Mouse (Mus musculus) layer of hippocampus, adult 18-20 months (tissue): ENCODE results near the gene Gm3002. TPM values are rescaled to one million over a fixed set of nuclear protein-coding genes. Genes with fewer than 3 reads are reported as not detected.
"Not testable (repeated sequence)": the region's sequence is repeated elsewhere in the genome, so short reads cannot be mapped to it uniquely, and the experiment has no call there.

Source experiments
- DNase-seq, 2 experiments: peaks; one replicate each; pipeline ENCODE4 v3.0.0; 2022; ENCODE audit warnings: low spot score in 2 of 2
- long read RNA-seq: library from polyadenylated mRNA; stranded (forward); transcript quantifications from one replicate; pipeline ENCODE4 v2.0.0, GENCODE M21; 2021
- total RNA-seq, 2 experiments: library from RNA; stranded (reverse); gene quantifications; 2 replicates each; pipeline ENCODE4 v1.2.3; 2021

Gene Gm3002
- under 1 TPM; 0.32 to 0.86 TPM for total RNA-seq
- long read RNA-seq, partial matches to known transcripts: 0 of 1 reads
- long read RNA-seq, other reads (novel, unspliced or antisense): 1 of 1 reads

GRCm38 (mm10) chr14:3809774-3810173 is at the start of gene Gm3002:
TSS of gene Gm3002 (plus strand) at chr14:3810074.
- not testable (repeated sequence) for DNase-seq

GRCm38 (mm10) chr14:3845945-3846344 is 36.1 kb downstream of the Gm3002 start, which contains the start of gene Gm3033:
TSS of gene Gm3033 (plus strand) at chr14:3846245.
- not testable (repeated sequence) for DNase-seq

- not testable (repeated sequence) for DNase-seq
These were observed 74.0 kb downstream of the Gm3002 start, which contains the start of gene Gm2916 for GRCm38 (mm10) chr14:3883872-3884271. TSS of gene Gm2916 (plus strand) at chr14:3884172.

GRCm38 (mm10) chr14:3931456-3931855 is 121.6 kb downstream of the Gm3002 start, which contains the start of gene Gm3029:
TSS of gene Gm3029 (plus strand) at chr14:3931756.
- DNase-seq: not testable (repeated sequence)

GRCm38 (mm10) chr14:3963247-3963646 is 153.4 kb downstream of the Gm3002 start, which contains the start of gene Gm3095:
TSS of gene Gm3095 (plus strand) at chr14:3963547.
- DNase-seq: not testable (repeated sequence)

- not testable (repeated sequence) for DNase-seq
These were observed 188.2 kb downstream of the Gm3002 start, which contains the start of gene Gm3099 for GRCm38 (mm10) chr14:3998094-3998493. TSS of gene Gm3099 (plus strand) at chr14:3998394.

Other genes with a start within 250 kb of the Gm3002 start
- not detected for gene Gm3012, start 175.6 kb upstream of the Gm3002 start, total RNA-seq
- gene Gm3020, start 158.0 kb upstream of the Gm3002 start, total RNA-seq: 1 to 10 TPM; 2.5 to 3.4 TPM
- gene Gm3043, start 121.3 kb upstream of the Gm3002 start, total RNA-seq: not detected
- not detected for gene Gm3033, start 36.2 kb downstream of the Gm3002 start, total RNA-seq
- under 1 TPM in 1 of 2 experiments, not detected in 1; 0.18 TPM for gene Gm2916, start 74.1 kb downstream of the Gm3002 start, total RNA-seq
- not detected for gene Gm3029, start 121.7 kb downstream of the Gm3002 start, total RNA-seq
- under 1 TPM in 1 of 2 experiments, not detected in 1; 0.36 TPM for gene Gm3095, start 153.5 kb downstream of the Gm3002 start, total RNA-seq
- not detected for gene Gm3099, start 188.3 kb downstream of the Gm3002 start, total RNA-seq
- 1 to 10 TPM; 4.7 to 5.5 TPM for gene Gm5796, start 213.9 kb downstream of the Gm3002 start, total RNA-seq